Mouse (Mus musculus) MEL (cell line): ENCODE results near the gene Tomm40. TPM values are rescaled to one million over a fixed set of nuclear protein-coding genes. Genes with fewer than 3 reads are reported as not detected.

Source experiments
- DNase-seq: peaks from one replicate; pipeline ENCODE4 v3.0.0; 2011; ENCODE audit warnings: low read depth, low spot score
- H3K27ac ChIP-seq: 2 replicates; pipeline ENCODE4 v1.5.1; 2012; ENCODE audit warnings: low read depth, mild to moderate bottlenecking, control low read depth, low read length, moderate library complexity; ENCODE audit not compliant: control insufficient read depth
- H3K27me3 ChIP-seq, 2 experiments: fragments of 150-350 bp in 1 of 2; sonication (generic) in 1 of 2; 2 replicates each; pipeline ENCODE4 v1.6.1; 2012; ENCODE audit warnings: low read length in 2 of 2, mild to moderate bottlenecking in 2 of 2, improper control_type of control experiment in 1 of 2, moderate library complexity in 1 of 2; ENCODE audit not compliant: insufficient read depth in 2 of 2, control insufficient read depth in 1 of 2
- H3K36me3 ChIP-seq, 2 experiments: 2 replicates each; pipeline ENCODE4 v1.6.1; 2012 to 2014; ENCODE audit warnings: low read length in 2 of 2, improper control_type of control experiment in 1 of 2, inconsistent platforms in 1 of 2, mild to moderate bottlenecking in 1 of 2; ENCODE audit not compliant: insufficient read depth in 2 of 2, control insufficient read depth in 1 of 2
- H3K4me1 ChIP-seq, 2 experiments: fragments of 150-350 bp in 1 of 2; sonication (generic) in 1 of 2; 2 replicates each; pipeline ENCODE4 v1.6.1; 2012; ENCODE audit warnings: low read length in 2 of 2, improper control_type of control experiment in 1 of 2, mild to moderate bottlenecking in 1 of 2; ENCODE audit not compliant: insufficient read depth in 2 of 2, control insufficient read depth in 1 of 2
- H3K4me3 ChIP-seq, 2 experiments: fragments of 150-350 bp in 1 of 2; sonication (generic) in 1 of 2; 2 replicates each; pipeline ENCODE4 v1.5.1; 2012; ENCODE audit warnings: low read depth in 2 of 2, low read length in 2 of 2, mild to moderate bottlenecking in 2 of 2, moderate library complexity in 2 of 2, control low read depth in 1 of 2, improper control_type of control experiment in 1 of 2; ENCODE audit not compliant: control insufficient read depth in 1 of 2, insufficient read depth in 1 of 2
- H3K79me2 ChIP-seq: 2 replicates; pipeline ENCODE4 v1.6.1; 2012; ENCODE audit warnings: mild to moderate bottlenecking, low read length, moderate library complexity; ENCODE audit not compliant: control insufficient read depth, poor library complexity, insufficient read depth
- H3K9ac ChIP-seq: 2 replicates; pipeline ENCODE4 v1.6.1; 2012; ENCODE audit warnings: low read depth, mild to moderate bottlenecking, control low read depth, low read length, moderate library complexity; ENCODE audit not compliant: control insufficient read depth, poor library complexity, severe bottlenecking
- H3K9me3 ChIP-seq: fragments of 150-350 bp; sonication (generic); replicated peaks from 2 replicates; pipeline ENCODE4 v1.6.1; 2012; ENCODE audit warnings: mild to moderate bottlenecking, low read length, improper control_type of control experiment, moderate library complexity; ENCODE audit not compliant: insufficient read depth
- CHD2 ChIP-seq: IDR thresholded peaks from 2 replicates; pipeline ENCODE4 v1.6.1; 2011; ENCODE audit warnings: low read length, improper control_type of control experiment
- CTCF ChIP-seq, 3 experiments: IDR thresholded peaks in 2 of 3; conservative IDR thresholded peaks in 1 of 3; 2 replicates each; pipeline ENCODE4 v1.5.1; 2011 to 2012; ENCODE audit warnings: low read length in 3 of 3, low read depth in 2 of 3, mild to moderate bottlenecking in 2 of 3, improper control_type of control experiment in 1 of 3, inconsistent platforms in 1 of 3, mixed read lengths in 1 of 3, moderate library complexity in 1 of 3; ENCODE audit not compliant: control insufficient read depth in 1 of 3, insufficient read depth in 1 of 3, poor library complexity in 1 of 3, severe bottlenecking in 1 of 3
- E2F4 ChIP-seq: IDR thresholded peaks from 2 replicates; pipeline ENCODE4 v1.6.1; 2011; ENCODE audit warnings: low read depth, low read length, improper control_type of control experiment, borderline replicate concordance
- GABPA ChIP-seq: IDR thresholded peaks from 2 replicates; pipeline ENCODE4 v1.6.1; 2012; ENCODE audit warnings: low read depth, mild to moderate bottlenecking, inconsistent platforms, low read length, improper control_type of control experiment, moderate library complexity
- GATA1 ChIP-seq: IDR thresholded peaks from 2 replicates; pipeline ENCODE4 v1.6.1; 2011; ENCODE audit warnings: low read depth, low read length, improper control_type of control experiment
- MXI1 ChIP-seq: IDR thresholded peaks from 2 replicates; pipeline ENCODE4 v1.6.1; 2011; ENCODE audit warnings: mild to moderate bottlenecking, low read depth, low read length, improper control_type of control experiment
- MYB ChIP-seq: IDR thresholded peaks from 2 replicates; pipeline ENCODE4 v1.6.1; 2011; ENCODE audit warnings: mild to moderate bottlenecking, low read depth, low read length, improper control_type of control experiment
- POLR2A ChIP-seq, 2 experiments: IDR thresholded peaks; 2 replicates each; pipeline ENCODE4 v1.6.1; 2011 to 2012; ENCODE audit warnings: low read length in 2 of 2, mild to moderate bottlenecking in 2 of 2, control low read depth in 1 of 2, improper control_type of control experiment in 1 of 2, low read depth in 1 of 2, moderate library complexity in 1 of 2; ENCODE audit not compliant: control insufficient read depth in 1 of 2, insufficient read depth in 1 of 2, poor library complexity in 1 of 2
- RAD21 ChIP-seq: IDR thresholded peaks from 2 replicates; pipeline ENCODE4 v1.6.1; 2011; ENCODE audit warnings: mild to moderate bottlenecking, low read depth, low read length, improper control_type of control experiment
- SMC3 ChIP-seq: IDR thresholded peaks from 2 replicates; pipeline ENCODE4 v1.6.1; 2011; ENCODE audit warnings: low read depth, low read length, improper control_type of control experiment
- TBP ChIP-seq: IDR thresholded peaks from 2 replicates; pipeline ENCODE4 v1.8.0; 2011; ENCODE audit warnings: low read depth, low read length, improper control_type of control experiment
- TCF12 ChIP-seq: IDR thresholded peaks from 2 replicates; pipeline ENCODE4 v1.6.1; 2014; ENCODE audit warnings: low read depth, mild to moderate bottlenecking, inconsistent platforms, low read length, improper control_type of control experiment, moderate library complexity
- USF2 ChIP-seq, 2 experiments: IDR thresholded peaks; 2 replicates each; pipeline ENCODE4 v1.6.1; 2011 to 2012; ENCODE audit warnings: improper control_type of control experiment in 2 of 2, low read length in 2 of 2, borderline replicate concordance in 1 of 2, inconsistent platforms in 1 of 2, low read depth in 1 of 2, mild to moderate bottlenecking in 1 of 2; ENCODE audit not compliant: insufficient read depth in 1 of 2
- ZKSCAN1 ChIP-seq: IDR thresholded peaks from 2 replicates; pipeline ENCODE4 v1.6.1; 2012; ENCODE audit warnings: low read depth, mild to moderate bottlenecking, inconsistent platforms, low read length, improper control_type of control experiment, moderate library complexity
- ZNF384 ChIP-seq: IDR thresholded peaks from 2 replicates; pipeline ENCODE4 v1.6.1; 2012; ENCODE audit warnings: low read depth, mild to moderate bottlenecking, inconsistent platforms, low read length, improper control_type of control experiment
- polyA plus RNA-seq, 2 experiments: library from polyadenylated mRNA; stranded (reverse) in 1 of 2; unstranded in 1 of 2; fragments of >175 nt in 1 of 2; fragments of >200 nt in 1 of 2; gene quantifications; 2 replicates each; pipeline versions ENCODE4 v1.2.1 to v1.2.4; 2012; ENCODE audit warnings: low replicate concordance in 2 of 2, low read depth in 1 of 2; ENCODE audit not compliant: insufficient read length in 2 of 2, insufficient read depth in 1 of 2, missing spikeins in 1 of 2
- total RNA-seq: library from RNA; depleted of rRNA; stranded (reverse); fragments of 300-350 nt; gene quantifications from 2 replicates; pipeline ENCODE4 v1.2.3, GENCODE M21; 2012; rRNA removed

Gene Tomm40
- total and polyA plus RNA-seq, 3 experiments, result 294 to 403 TPM; not detected in 1

DNA sequence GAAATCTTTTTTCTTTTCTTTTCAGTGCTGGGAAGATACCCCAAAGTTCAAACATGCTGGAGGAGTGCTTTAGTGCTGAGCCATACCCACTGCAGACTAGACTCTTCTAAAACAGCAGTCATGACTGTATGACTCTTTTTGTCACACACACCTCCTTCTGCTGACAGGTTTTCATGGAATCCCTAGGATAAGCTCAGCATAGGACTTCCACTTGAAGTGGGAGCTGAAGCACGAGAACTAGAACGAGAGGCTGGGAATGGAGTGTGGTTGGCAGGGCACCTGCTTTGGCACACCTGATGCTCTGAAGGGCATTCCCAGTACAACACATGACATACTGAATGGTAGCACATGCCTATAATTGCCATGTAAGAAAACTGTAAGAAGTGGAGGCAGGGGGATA is 62.6 kb downstream of the Tomm40 start:
- Histone ChIP-seq H3K36me3 (peaks cover 0 to 15% of the 10 kb centered on the region in 2 experiments; a peak in 2 of 4 replicates), H3K27me3 (no peaks in the 10 kb centered on the region), H3K4me3 (no peak overlapping the region), H3K79me2 (0 out of 2 replicates have a peak, but pooled peaks cover 1% of the 10 kb centered on the region), H3K27ac (no peak overlapping the region), H3K9me3 (no peaks in the 10 kb centered on the region), H3K9ac (no peak overlapping the region), H3K4me1 (no peaks in the 10 kb centered on the region)
- no peak for DNase-seq
- TF ChIP-seq GABPA, result no peak
- no peak for TF ChIP-seq ZNF384
- TF ChIP-seq USF2 (IDR thresholded peaks at IDR 0.05; ENCODE audit: borderline replicate concordance in 1 of 2, insufficient read depth in 1 of 2, low read depth in 1 of 2, low read length in 2 of 2), result no peak
- no peak for TF ChIP-seq TBP
- TF ChIP-seq RAD21, result no peak
- TF ChIP-seq ZKSCAN1, result no peak
- TF ChIP-seq POLR2A (IDR thresholded peaks at IDR 0.05; ENCODE audit: control insufficient read depth in 1 of 2, insufficient read depth in 1 of 2, low read depth in 1 of 2, low read length in 2 of 2, poor library complexity in 1 of 2), result no peak
- no peak for TF ChIP-seq MXI1
- TF ChIP-seq GATA1, result no peak
- TF ChIP-seq E2F4, result no peak
- no peak for TF ChIP-seq SMC3
- no peak for TF ChIP-seq MYB
- TF ChIP-seq CHD2, result no peak
- no peak for TF ChIP-seq CTCF (IDR thresholded peaks at IDR 0.05 in 2 of 3, conservative IDR thresholded peaks at IDR 0.05 in 1 of 3; ENCODE audit: control insufficient read depth in 1 of 3, insufficient read depth in 1 of 3, low read depth in 2 of 3, low read length in 3 of 3, poor library complexity in 1 of 3, severe bottlenecking in 1 of 3)
- TF ChIP-seq TCF12, result no peak

Other genes starting within 250 kb of the Tomm40 start
- gene Bloc1s3, start 207.1 kb downstream of the Tomm40 start, total RNA-seq, result 5.5 and 6.1 TPM in 2 replicates
- 1 to 10 TPM in 1 of 2 experiments, not detected in 1; 7.5 TPM for gene Bloc1s3, start 207.1 kb downstream of the Tomm40 start, polyA plus RNA-seq
- 65.6 and 88.2 TPM in 2 replicates for gene Trappc6a, start 207.0 kb downstream of the Tomm40 start, total RNA-seq
- gene Trappc6a, start 207.0 kb downstream of the Tomm40 start, polyA plus RNA-seq, result 10 to 100 TPM in 1 of 2 experiments, not detected in 1; 82.8 TPM
- gene Nkpd1, start 197.6 kb downstream of the Tomm40 start, total RNA-seq, result 0.07 and 0.35 TPM in 2 replicates
- under 1 TPM in 1 of 2 experiments, not detected in 1; 0.33 TPM for gene Nkpd1, start 197.6 kb downstream of the Tomm40 start, polyA plus RNA-seq
- 10.0 and 13.6 TPM in 2 replicates for gene Ppp1r37, start 152.4 kb downstream of the Tomm40 start, total RNA-seq
- gene Ppp1r37, start 152.4 kb downstream of the Tomm40 start, polyA plus RNA-seq, result 10 to 100 TPM in 1 of 2 experiments, not detected in 1; 29.0 TPM
- gene Zfp296, start 138.2 kb downstream of the Tomm40 start, total RNA-seq, result 2.9 and 3.3 TPM in 2 replicates
- gene Zfp296, start 138.2 kb downstream of the Tomm40 start, polyA plus RNA-seq, result 1 to 10 TPM in 1 of 2 experiments, not detected in 1; 7.8 TPM
- gene Gemin7, start 137.8 kb downstream of the Tomm40 start, total RNA-seq, result 49.6 and 58.0 TPM in 2 replicates
- gene Gemin7, start 137.8 kb downstream of the Tomm40 start, polyA plus RNA-seq, result 10 to 100 TPM in 1 of 2 experiments, not detected in 1; 78.7 TPM
- 29.9 and 31.1 TPM in 2 replicates for gene Clasrp, start 111.0 kb downstream of the Tomm40 start, total RNA-seq
- 10 to 100 TPM in 1 of 2 experiments, not detected in 1; 62.2 TPM for gene Clasrp, start 111.0 kb downstream of the Tomm40 start, polyA plus RNA-seq
- 4.6 and 6.2 TPM in 2 replicates for gene Relb, start 86.0 kb downstream of the Tomm40 start, total RNA-seq
- gene Relb, start 86.0 kb downstream of the Tomm40 start, polyA plus RNA-seq, result 1 to 10 TPM in 1 of 2 experiments, not detected in 1; 7.7 TPM
- gene Clptm1, start 50.4 kb downstream of the Tomm40 start, total RNA-seq, result 55.5 and 58.5 TPM in 2 replicates
- gene Clptm1, start 50.4 kb downstream of the Tomm40 start, polyA plus RNA-seq, result 100 to 1,000 TPM in 1 of 2 experiments, 10 to 100 TPM in 1; 62.4 to 102 TPM
- gene Apoc2, start 37.5 kb downstream of the Tomm40 start, total RNA-seq, result not detected in 2 replicates
- not detected for gene Apoc2, start 37.5 kb downstream of the Tomm40 start, polyA plus RNA-seq
- not detected in 2 replicates for gene Gm44805, start 34.0 kb downstream of the Tomm40 start, total RNA-seq
- gene Gm44805, start 34.0 kb downstream of the Tomm40 start, polyA plus RNA-seq, result not detected
- not detected in 2 replicates for gene Apoc4, start 34.0 kb downstream of the Tomm40 start, total RNA-seq
- gene Apoc4, start 34.0 kb downstream of the Tomm40 start, polyA plus RNA-seq, result not detected
- not detected in 2 replicates for gene Apoc1, start 22.8 kb downstream of the Tomm40 start, total RNA-seq
- gene Apoc1, start 22.8 kb downstream of the Tomm40 start, polyA plus RNA-seq, result under 1 TPM in 1 of 2 experiments, not detected in 1; 0.35 TPM
- gene Apoe, start 16.2 kb downstream of the Tomm40 start, total RNA-seq, result 22.6 and 33.3 TPM in 2 replicates
- gene Apoe, start 16.2 kb downstream of the Tomm40 start, polyA plus RNA-seq, result 10 to 100 TPM in 1 of 2 experiments, not detected in 1; 61.4 TPM
- gene Nectin2, start 35.0 kb upstream of the Tomm40 start, total RNA-seq, result 6.9 TPM in 2 replicates
- 10 to 100 TPM in 1 of 2 experiments, not detected in 1; 25.6 TPM for gene Nectin2, start 35.0 kb upstream of the Tomm40 start, polyA plus RNA-seq
- gene Bcam, start 55.6 kb upstream of the Tomm40 start, total RNA-seq, result 2.6 and 3.2 TPM in 2 replicates
- gene Bcam, start 55.6 kb upstream of the Tomm40 start, polyA plus RNA-seq, result 1 to 10 TPM in 1 of 2 experiments, not detected in 1; 8.1 TPM
- not detected in 2 replicates for gene Cblc, start 81.4 kb upstream of the Tomm40 start, total RNA-seq
- gene Cblc, start 81.4 kb upstream of the Tomm40 start, polyA plus RNA-seq, result not detected
- 1.7 and 2.7 TPM in 2 replicates for gene Bcl3, start 107.3 kb upstream of the Tomm40 start, total RNA-seq
- 1 to 10 TPM in 1 of 2 experiments, not detected in 1; 6.7 TPM for gene Bcl3, start 107.3 kb upstream of the Tomm40 start, polyA plus RNA-seq
- gene Gm19345, start 136.6 kb upstream of the Tomm40 start, total RNA-seq, result not detected in 2 replicates
- not detected for gene Gm19345, start 136.6 kb upstream of the Tomm40 start, polyA plus RNA-seq
- gene Ceacam16, start 145.9 kb upstream of the Tomm40 start, total RNA-seq, result 0.12 TPM in 1 of 2 replicates, not detected in the other
- gene Ceacam16, start 145.9 kb upstream of the Tomm40 start, polyA plus RNA-seq, result under 1 TPM in 1 of 2 experiments, not detected in 1; 0.18 TPM
- gene Ceacam19, start 172.5 kb upstream of the Tomm40 start, total RNA-seq, result 0.04 TPM in 1 of 2 replicates, not detected in the other
- gene Ceacam19, start 172.5 kb upstream of the Tomm40 start, polyA plus RNA-seq, result under 1 TPM in 1 of 2 experiments, not detected in 1; 0.03 TPM
- gene Pvr, start 205.7 kb upstream of the Tomm40 start, total RNA-seq, result not detected in 2 replicates
- gene Pvr, start 205.7 kb upstream of the Tomm40 start, polyA plus RNA-seq, result not detected
- 0.08 TPM in 1 of 2 replicates, not detected in the other for gene Igsf23, start 235.3 kb upstream of the Tomm40 start, total RNA-seq
- under 1 TPM in 1 of 2 experiments, not detected in 1; 0.35 TPM for gene Igsf23, start 235.3 kb upstream of the Tomm40 start, polyA plus RNA-seq
- not detected in 2 replicates for gene Ceacam20, start 250.0 kb upstream of the Tomm40 start, total RNA-seq
- not detected for gene Ceacam20, start 250.0 kb upstream of the Tomm40 start, polyA plus RNA-seq